Mouse (Mus musculus) adipocyte (in vitro differentiated cells): ENCODE data around the gene Ctbp2.
A peak's percentile ranks its signal among the peaks of the same experiment; 100 is the strongest.

ENCODE experiments used
- DNase-seq: peaks from one replicate; pipeline ENCODE4 v3.0.0-alpha.2; 2016; ENCODE audit warnings: low spot score

The Ctbp2 gene

GRCm38 (mm10) chr7:133123999-133124700 is at the start of gene Ctbp2:
TSS of gene Ctbp2 (minus strand) at chr7:133124354.
- DNase-seq, result peak; percentile 60

- DNase-seq, result peak; percentile 8
Observed at GRCm38 (mm10) chr7:133171403-133172032, 47.4 kb upstream of the Ctbp2 start.

- no peak for DNase-seq
Observed at GRCm38 (mm10) chr7:133168928-133169327, 44.8 kb upstream of the Ctbp2 start.

GRCm38 (mm10) chr7:133167903-133168302 is 43.7 kb upstream of the Ctbp2 start:
- no peak for DNase-seq

- DNase-seq, result no peak
Observed at GRCm38 (mm10) chr7:133164770-133165169, 40.6 kb upstream of the Ctbp2 start.

GRCm38 (mm10) chr7:133163011-133163410 is 38.9 kb upstream of the Ctbp2 start:
- no peak for DNase-seq

- no peak for DNase-seq
Observed at GRCm38 (mm10) chr7:133162131-133162530, 38.0 kb upstream of the Ctbp2 start.

GRCm38 (mm10) chr7:133161362-133162080 is 37.4 kb upstream of the Ctbp2 start:
- DNase-seq, result no peak

GRCm38 (mm10) chr7:133159519-133159918 is 35.4 kb upstream of the Ctbp2 start:
- DNase-seq, result no peak

- no peak for DNase-seq
Observed at GRCm38 (mm10) chr7:133155621-133156020, 31.5 kb upstream of the Ctbp2 start.

- DNase-seq, result no peak
Observed at GRCm38 (mm10) chr7:133154846-133155245, 30.7 kb upstream of the Ctbp2 start.

GRCm38 (mm10) chr7:133139689-133140336 is 15.7 kb upstream of the Ctbp2 start:
- DNase-seq, result no peak

GRCm38 (mm10) chr7:133133552-133133951 is 9.4 kb upstream of the Ctbp2 start:
- DNase-seq, result no peak

GRCm38 (mm10) chr7:133132702-133133101 is 8.5 kb upstream of the Ctbp2 start:
- no peak for DNase-seq

GRCm38 (mm10) chr7:133124701-133125485 is 739 bp upstream of the Ctbp2 start:
- DNase-seq, result no peak

GRCm38 (mm10) chr7:133123244-133123998 is 733 bp downstream of the Ctbp2 start, which contains the start of gene Fgfr2:
TSS of gene Fgfr2 (minus strand) at chr7:133123350.
- peak; percentile 79 for DNase-seq

GRCm38 (mm10) chr7:133122379-133123243 is 1.5 kb downstream of the Ctbp2 start:
- peak; percentile 60 for DNase-seq

- peak; percentile 24 for DNase-seq
Observed at GRCm38 (mm10) chr7:133121661-133122378, 2.3 kb downstream of the Ctbp2 start.

GRCm38 (mm10) chr7:133121080-133121607 is 3.0 kb downstream of the Ctbp2 start:
- no peak for DNase-seq
